Mouse (Mus musculus) gonadal fat pad, adult 2 months (tissue): ENCODE data around the gene 4833423E24Rik. TPM values are rescaled to one million over a fixed set of nuclear protein-coding genes. Genes with fewer than 3 reads are reported as not detected.

ENCODE experiments used
- DNase-seq: peaks from one replicate; pipeline ENCODE4 v3.0.0-alpha.2; 2012; ENCODE audit warnings: low read depth
- polyA plus RNA-seq: library from polyadenylated mRNA; depleted of rRNA; stranded (reverse); fragments of >200 nt; gene quantifications from 2 replicates; pipeline ENCODE4 v1.2.3, GENCODE M21; 2012; rRNA removed

4833423E24Rik gene
- not detected in 2 replicates for polyA plus RNA-seq

GRCm38 (mm10) chr2:85518879-85519278, at the start of gene 4833423E24Rik:
Gene 4833423E24Rik (minus strand): TSS chr2:85519024.
- no peak for DNase-seq

DNA sequence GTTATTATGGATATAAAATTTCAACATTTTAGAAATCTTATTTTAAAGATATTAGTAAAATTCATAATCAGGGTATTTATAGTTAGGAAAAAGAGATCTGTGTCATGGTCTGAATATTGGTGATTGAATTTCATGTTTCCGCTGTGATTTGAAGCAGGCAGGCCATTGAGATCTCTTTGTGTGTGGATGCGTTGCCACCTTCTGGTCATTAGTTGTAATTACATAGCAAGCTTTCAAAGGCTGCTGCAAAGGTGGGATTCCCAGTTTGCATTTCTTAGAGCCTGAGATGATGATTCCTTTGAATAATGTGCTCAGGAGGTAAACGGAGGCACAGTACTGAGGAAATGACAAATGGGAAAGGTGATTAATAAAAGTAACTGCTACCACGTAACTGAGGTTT, 42.4 kb upstream of the 4833423E24Rik start:
- DNase-seq: no peak

DNA sequence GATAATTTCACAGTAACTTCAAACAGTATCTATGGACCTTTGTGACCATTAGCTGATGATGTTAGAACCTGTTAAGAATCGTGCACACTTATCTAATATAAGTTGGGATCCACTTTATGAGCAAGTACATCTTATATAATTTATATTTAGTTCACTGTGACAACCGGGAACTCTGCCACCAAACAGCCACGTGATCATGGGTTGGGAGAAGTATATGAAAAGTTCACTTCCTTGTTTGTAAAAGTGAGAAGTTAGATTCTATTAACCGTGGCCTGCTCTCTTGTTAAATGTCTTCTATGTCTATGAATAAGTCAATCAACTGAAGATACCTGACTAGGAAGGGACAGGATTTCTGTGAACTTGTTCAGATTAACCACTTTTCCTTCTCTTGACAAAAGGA, 41.4 kb upstream of the 4833423E24Rik start:
- no peak for DNase-seq

DNA sequence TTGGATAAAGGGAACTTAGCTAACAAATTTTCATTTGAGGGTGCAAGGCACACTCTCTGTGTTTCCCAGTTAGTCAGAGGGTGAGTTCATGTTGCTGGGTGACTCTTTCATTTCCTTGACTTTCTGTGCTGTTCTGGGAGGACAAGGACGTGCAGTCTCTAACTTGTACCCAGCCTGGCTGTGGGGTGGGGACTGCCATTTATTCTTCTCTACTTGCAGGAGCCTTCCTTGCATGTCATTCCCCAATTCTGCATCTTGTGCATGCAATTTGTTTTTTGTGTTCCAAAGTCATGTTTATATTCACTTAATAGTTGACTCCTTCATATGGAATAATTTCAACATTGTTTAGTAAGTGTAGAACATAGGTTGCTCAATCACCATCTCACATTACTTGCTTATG, 36.0 kb upstream of the 4833423E24Rik start:
- DNase-seq: no peak

DNA sequence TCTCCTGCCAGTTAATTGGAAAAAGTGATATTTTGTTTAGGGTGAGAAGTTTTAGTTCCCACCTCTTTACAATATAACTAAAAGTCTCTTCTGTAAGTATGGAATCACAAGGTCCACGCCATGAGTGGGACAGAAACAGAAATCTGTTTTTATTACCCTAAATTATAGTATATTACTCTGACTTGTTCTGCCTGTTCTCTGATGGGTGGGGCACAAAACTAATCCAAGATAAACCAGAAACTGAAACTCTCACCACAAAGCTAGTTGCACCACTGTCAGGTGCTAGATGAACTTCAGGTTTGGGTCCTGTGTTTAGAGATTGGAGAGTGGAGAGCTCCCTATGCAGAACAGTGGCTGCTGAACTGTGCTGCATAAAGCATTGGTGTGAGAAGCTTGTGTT, 15.1 kb upstream of the 4833423E24Rik start:
- DNase-seq: no peak

- no peak for DNase-seq
Observed at GRCm38 (mm10) chr2:85532082-85532778, 13.4 kb upstream of the 4833423E24Rik start.

DNA sequence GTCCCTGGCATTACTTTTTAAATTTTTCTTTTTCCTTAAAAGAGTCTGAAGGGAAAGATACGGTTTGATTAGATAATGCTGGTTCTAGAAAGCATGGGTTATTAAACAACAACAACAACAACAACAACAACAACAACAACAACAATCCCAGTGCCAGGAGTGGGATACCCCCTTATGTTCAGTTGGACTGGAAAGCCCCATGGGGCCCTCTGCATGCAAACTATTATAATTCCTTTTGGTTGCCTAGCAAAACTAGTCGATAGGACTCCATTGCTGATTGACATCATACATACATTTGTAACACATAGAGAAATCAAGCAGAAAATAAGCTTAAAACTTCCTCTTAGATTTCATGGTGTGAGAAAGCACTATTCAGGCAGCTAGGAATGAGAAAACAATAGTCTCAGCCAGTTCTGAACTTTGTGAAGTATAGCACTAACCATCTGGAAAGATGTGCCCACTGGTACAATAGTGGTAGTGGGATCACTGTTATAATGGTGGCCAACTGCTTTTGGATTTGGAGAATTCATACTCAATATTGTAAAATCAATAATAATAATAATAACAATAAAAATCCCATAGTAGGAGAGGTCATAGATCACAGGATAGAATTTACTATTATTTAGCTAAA, 4.2 kb upstream of the 4833423E24Rik start:
- DNase-seq: no peak

DNA sequence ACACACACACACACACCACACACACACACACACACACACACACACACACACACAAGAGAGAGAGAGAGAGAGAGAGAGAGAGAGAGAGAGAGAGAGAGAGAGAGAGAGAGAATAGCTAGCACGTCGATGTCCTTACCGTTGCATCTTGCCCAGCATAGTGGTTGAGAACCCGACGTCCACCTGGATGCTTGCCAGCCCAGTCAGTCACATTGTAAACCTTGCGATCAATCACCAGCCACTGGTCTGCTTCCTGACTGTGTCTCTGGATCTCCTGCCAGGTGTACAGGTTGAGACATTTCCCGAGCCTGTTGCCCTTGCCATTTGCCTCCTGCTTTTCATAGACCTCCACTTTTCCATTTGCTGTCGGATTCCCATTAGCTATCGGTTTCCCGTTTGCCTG, 532 bp downstream of the 4833423E24Rik start:
- DNase-seq: no peak

DNA sequence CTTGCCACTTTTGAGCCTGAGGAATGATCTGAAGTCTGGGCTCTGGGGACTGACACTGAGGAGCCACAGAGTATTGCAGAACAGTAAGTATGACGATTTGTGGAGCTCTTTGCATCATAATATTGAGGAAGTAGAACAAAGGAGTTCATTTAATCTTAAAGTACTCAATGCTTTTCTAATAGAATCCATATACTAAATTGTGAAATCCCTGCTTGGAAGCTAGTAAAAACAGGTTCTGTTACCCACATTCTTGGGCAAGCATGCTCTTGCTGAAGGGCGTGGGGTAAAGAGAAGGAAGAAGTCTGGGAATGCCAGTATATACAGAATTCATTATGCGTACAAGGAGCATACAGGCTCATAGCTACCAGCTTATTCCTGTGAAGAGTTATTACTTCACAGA, 8.4 kb downstream of the 4833423E24Rik start:
- peak; percentile 90 for DNase-seq

DNA sequence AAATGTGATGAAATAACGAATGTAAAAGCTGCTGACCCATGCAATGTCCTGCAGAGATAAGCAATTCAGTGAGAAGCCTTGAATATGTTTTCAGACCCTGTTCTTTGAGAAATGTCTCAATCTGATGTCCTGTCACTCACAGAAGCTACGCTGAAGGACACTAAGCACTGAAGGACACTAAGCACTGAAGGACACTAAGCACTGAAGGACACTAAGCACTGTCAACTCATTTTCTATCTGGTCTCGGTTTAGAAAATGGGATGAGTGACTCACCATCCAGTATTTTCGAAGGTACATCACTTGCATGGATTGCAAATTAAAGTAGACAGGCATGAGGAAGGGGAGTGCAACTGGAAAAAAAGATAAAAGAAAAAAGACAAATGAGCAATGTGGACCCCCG, 28.4 kb downstream of the 4833423E24Rik start:
- no peak for DNase-seq

DNA sequence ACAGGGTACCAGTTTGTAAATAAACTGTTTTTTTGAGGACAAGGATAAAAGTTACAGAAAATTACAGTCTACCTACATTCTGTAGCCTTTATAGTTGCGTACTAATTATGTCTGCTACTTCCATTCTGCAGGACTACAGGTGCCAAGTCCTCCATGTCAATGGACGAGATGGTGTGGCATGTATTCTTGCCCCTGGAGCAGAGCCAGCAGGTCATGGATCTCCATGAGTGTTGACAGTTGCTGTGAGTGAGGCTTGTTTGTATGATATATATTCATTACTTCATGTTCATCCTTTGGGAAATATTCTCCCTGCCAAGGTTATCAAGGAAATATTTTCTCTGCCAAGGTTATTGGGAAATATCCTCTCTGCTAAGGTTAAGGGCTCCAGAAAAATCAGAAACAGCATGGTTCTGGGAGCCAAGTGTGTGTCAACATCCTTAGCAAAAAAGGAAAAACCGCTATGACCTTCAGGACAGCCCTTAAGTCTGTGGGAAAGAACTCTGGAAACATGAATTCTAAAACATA, 52.0 kb downstream of the 4833423E24Rik start:
- DNase-seq: peak; percentile 86

DNA sequence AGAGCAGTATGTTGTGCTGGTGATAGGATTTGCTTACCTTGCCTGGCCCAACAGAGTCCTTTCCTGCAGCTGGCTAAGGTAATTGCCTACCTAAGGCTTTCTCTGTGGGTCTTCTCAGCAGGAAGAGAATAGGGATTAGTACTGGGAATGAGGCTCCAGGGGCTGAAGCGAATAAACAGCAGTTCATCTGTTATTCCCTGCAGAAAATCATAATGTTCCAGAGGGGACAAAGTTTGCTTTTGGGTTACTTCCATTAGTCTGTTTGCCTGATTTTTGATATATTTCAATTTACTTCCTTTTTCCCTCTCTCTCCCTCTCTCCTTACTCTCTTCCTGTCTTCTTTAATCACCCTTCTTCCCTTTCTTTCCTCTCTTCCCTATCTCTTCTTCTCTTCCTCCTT, 75.3 kb downstream of the 4833423E24Rik start, which contains the start of gene Olfr995:
Gene Olfr995, minus strand, starts transcription at position 101 of the 400 bp plus-strand sequence.
- DNase-seq: no peak

- DNase-seq: no peak
Observed at GRCm38 (mm10) chr2:85442546-85442945, 76.3 kb downstream of the 4833423E24Rik start.

GRCm38 (mm10) chr2:85436351-85436750, 82.5 kb downstream of the 4833423E24Rik start, which contains the start of gene Olfr994:
Gene Olfr994 (minus strand): TSS chr2:85436451.
- no peak for DNase-seq

Other genes starting within 250 kb of the 4833423E24Rik start
- not detected in 2 replicates for gene Olfr987, start 179.7 kb downstream of the 4833423E24Rik start, polyA plus RNA-seq
- gene Olfr988, start 155.8 kb downstream of the 4833423E24Rik start, polyA plus RNA-seq: not detected in 2 replicates
- not detected in 2 replicates for gene Olfr992, start 109.6 kb downstream of the 4833423E24Rik start, polyA plus RNA-seq
- gene Olfr993, start 104.1 kb downstream of the 4833423E24Rik start, polyA plus RNA-seq: not detected in 2 replicates
- gene Olfr994, start 82.6 kb downstream of the 4833423E24Rik start, polyA plus RNA-seq: not detected in 2 replicates
- not detected in 2 replicates for gene Olfr995, start 75.4 kb downstream of the 4833423E24Rik start, polyA plus RNA-seq
- not detected in 2 replicates for gene Olfr996, start 60.2 kb upstream of the 4833423E24Rik start, polyA plus RNA-seq
- not detected in 2 replicates for gene Olfr998, start 69.9 kb upstream of the 4833423E24Rik start, polyA plus RNA-seq
- not detected in 2 replicates for gene Olfr1000, start 92.9 kb upstream of the 4833423E24Rik start, polyA plus RNA-seq
- gene Olfr1002, start 131.7 kb upstream of the 4833423E24Rik start, polyA plus RNA-seq: not detected in 2 replicates
- not detected in 2 replicates for gene Olfr154, start 145.4 kb upstream of the 4833423E24Rik start, polyA plus RNA-seq
- not detected in 2 replicates for gene Olfr1006, start 159.7 kb upstream of the 4833423E24Rik start, polyA plus RNA-seq
- not detected in 2 replicates for gene Olfr1008, start 170.4 kb upstream of the 4833423E24Rik start, polyA plus RNA-seq
- not detected in 2 replicates for gene Olfr1009, start 196.4 kb upstream of the 4833423E24Rik start, polyA plus RNA-seq
- gene Olfr1012, start 243.7 kb upstream of the 4833423E24Rik start, polyA plus RNA-seq: not detected in 2 replicates
- gene Olfr1013, start 248.1 kb upstream of the 4833423E24Rik start, polyA plus RNA-seq: not detected in 2 replicates